Mouse (Mus musculus) A20 (cell line): ENCODE results near the gene Fbxo31.
A peak's percentile ranks its signal among the peaks of the same experiment; 100 is the strongest.

Experiments used
- DNase-seq: peaks from one replicate; pipeline ENCODE4 v3.0.0-alpha.2; 2011; ENCODE audit warnings: low read depth, low spot score

Gene Fbxo31

GRCm38 (mm10) chr8:121552506-121552905, 26.1 kb downstream of the Fbxo31 start:
- no peak for DNase-seq

- no peak for DNase-seq
Measured at GRCm38 (mm10) chr8:121551065-121551985, 27.3 kb downstream of the Fbxo31 start.

DNA sequence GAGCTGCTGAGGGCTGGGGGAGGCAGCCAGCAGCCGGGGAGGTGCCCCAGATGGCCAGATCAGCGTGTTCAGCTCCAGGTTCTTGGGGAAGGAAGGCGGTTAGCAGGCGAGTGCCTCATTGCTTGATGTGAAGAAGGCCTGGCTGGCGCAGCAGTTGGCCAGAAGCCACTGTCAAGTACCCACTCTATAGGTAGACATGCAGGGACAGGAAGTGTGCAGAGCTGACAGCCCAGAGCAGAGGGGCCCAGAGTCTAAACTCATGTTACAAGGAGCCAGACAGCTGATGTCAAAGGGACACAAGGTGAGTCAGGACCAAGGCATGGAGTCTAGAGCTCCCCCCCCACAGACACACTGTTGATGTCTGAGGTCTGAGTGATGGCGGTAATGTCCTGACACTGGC, 28.6 kb downstream of the Fbxo31 start:
- no peak for DNase-seq

DNA sequence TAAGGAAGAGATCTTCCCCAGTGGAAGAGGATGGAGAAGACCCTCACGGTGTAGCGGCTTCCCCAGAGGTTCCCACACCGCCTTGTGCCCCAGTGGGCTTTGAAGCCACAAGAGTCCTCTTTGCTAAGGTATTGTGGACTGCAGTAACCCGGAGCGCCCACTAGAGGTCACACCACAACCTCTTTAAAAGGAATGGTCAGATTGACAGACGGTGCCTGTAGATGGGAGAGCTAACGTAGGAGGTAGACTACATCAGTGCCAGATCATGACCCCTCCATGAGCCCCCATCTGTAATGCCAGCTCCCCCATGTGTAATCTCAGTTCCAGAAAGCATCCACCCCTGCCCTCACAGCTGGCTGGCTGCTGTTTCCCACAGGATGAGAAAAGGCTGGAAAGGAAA, 31.5 kb downstream of the Fbxo31 start:
- peak; percentile 82 for DNase-seq

GRCm38 (mm10) chr8:121544936-121545335, 33.7 kb downstream of the Fbxo31 start:
- no peak for DNase-seq

GRCm38 (mm10) chr8:121544276-121544785, 34.3 kb downstream of the Fbxo31 start, which contains the start of gene 1700018B08Rik:
Gene 1700018B08Rik, minus strand, starts transcription at chr8:121544320.
- no peak for DNase-seq

DNA sequence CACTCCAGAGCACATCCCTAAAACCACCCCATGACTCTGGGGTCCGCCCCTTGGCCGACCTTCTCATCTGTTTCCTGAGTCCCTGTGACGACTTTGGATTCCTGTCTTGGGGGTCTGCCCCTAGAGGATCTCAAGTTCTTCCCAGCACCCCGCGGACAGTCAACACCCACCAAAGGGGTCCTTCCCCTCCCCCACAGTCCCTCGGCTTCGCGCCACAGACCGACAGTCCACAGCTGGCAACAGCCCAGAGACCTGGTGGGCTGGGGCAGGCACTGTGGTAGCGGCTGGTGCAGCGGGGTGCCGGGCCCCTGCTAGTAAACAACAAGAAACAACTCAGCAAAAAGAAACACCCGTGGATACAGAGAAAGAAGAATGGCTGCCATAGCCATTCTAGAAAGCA, 35.7 kb downstream of the Fbxo31 start:
- DNase-seq: no peak

DNA sequence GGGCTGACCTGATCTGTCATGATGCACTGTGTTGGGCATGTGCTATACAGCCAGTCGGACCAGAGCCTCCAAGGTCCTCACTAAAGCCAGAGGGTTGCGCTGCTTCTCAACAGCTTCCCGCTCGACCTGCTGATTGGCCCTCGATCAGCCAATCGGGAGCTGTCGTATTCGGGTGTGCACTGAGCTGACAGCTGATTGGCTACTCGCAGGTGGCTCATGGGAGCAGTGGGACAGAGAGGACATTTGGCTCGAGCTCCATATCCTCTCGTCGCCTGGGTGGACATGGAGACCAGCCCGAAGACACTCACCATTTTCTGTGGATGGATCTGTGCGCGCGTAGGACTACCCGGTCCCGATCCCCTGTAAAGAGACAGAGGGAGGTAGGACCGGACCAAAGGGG, 36.7 kb downstream of the Fbxo31 start:
- DNase-seq: no peak

- peak; percentile 42 for DNase-seq
Measured at GRCm38 (mm10) chr8:121532381-121532780, 46.2 kb downstream of the Fbxo31 start.

GRCm38 (mm10) chr8:121530639-121531038, 48.0 kb downstream of the Fbxo31 start:
- DNase-seq: no peak

GRCm38 (mm10) chr8:121528790-121529189, 49.8 kb downstream of the Fbxo31 start:
- DNase-seq: no peak

GRCm38 (mm10) chr8:121527751-121528150, 50.9 kb downstream of the Fbxo31 start:
- DNase-seq: no peak

- DNase-seq: no peak
Measured at GRCm38 (mm10) chr8:121526811-121527550, 51.6 kb downstream of the Fbxo31 start.

GRCm38 (mm10) chr8:121525111-121525818, 53.3 kb downstream of the Fbxo31 start:
- DNase-seq: no peak

- DNase-seq: peak; percentile 73
Measured at GRCm38 (mm10) chr8:121513429-121513828, 65.2 kb downstream of the Fbxo31 start.

DNA sequence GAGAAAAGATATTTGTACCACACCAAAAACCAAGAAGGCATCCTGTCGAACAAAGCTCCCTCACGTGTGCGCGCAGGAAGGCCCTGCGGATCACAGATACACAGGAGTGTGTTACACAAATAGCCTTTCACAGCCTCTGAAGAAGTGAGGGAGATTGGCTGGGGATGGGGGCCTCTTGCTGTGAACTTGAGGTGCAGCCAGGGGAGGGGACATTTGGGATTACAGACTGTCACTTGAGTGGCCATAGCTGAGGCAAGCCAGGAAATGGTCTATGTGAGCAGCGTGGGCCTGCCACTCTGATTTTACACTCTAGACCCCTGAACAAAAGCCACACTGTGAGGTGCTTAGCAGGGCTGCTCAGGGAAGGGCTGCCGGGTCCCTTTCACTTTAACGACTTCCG, 66.9 kb downstream of the Fbxo31 start:
- no peak for DNase-seq
